Mouse (Mus musculus) stomach, postnatal 0 days (tissue): ENCODE measurements around the gene Arpc2. TPM values are rescaled to one million over a fixed set of nuclear protein-coding genes. Genes with fewer than 3 reads are reported as not detected.

Source experiments
- ATAC-seq: fragments of 200-750 bp; cut with Nextera tagmentation; 2 replicates; pipeline ENCODE4 v1.8.0; 2017; ENCODE audit not compliant: low FRiP score, low TSS enrichment
- DNase-seq: peaks from one replicate; pipeline ENCODE4 v3.0.0-alpha.2; 2016; ENCODE audit warnings: low spot score
- H3K27ac ChIP-seq: fragments of 300-500 bp; sonication (generic); replicated peaks from 2 replicates; pipeline ENCODE4 v1.5.1; 2014; ENCODE audit warnings: mild to moderate bottlenecking, control low read depth
- H3K27me3 ChIP-seq: fragments of 300-500 bp; sonication (generic); 2 replicates; pipeline ENCODE4 v1.6.1; 2014; ENCODE audit warnings: low read length; ENCODE audit not compliant: control insufficient read depth, insufficient read depth
- H3K36me3 ChIP-seq: fragments of 300-500 bp; sonication (generic); 2 replicates; pipeline ENCODE4 v1.6.1; 2014; ENCODE audit warnings: low read length, mixed read lengths; ENCODE audit not compliant: control insufficient read depth, insufficient read depth
- H3K4me1 ChIP-seq: fragments of 300-500 bp; sonication (generic); replicated peaks from 2 replicates; pipeline ENCODE4 v1.6.1; 2014; ENCODE audit warnings: antibody characterized with exemption; ENCODE audit not compliant: control insufficient read depth, insufficient read depth
- H3K4me2 ChIP-seq: fragments of 300-500 bp; sonication (generic); replicated peaks from 2 replicates; pipeline ENCODE4 v1.6.1; 2014; ENCODE audit warnings: low read depth, mild to moderate bottlenecking, control low read depth, moderate library complexity
- H3K4me3 ChIP-seq: fragments of 300-500 bp; sonication (generic); 2 replicates; pipeline ENCODE4 v1.5.1; 2014; ENCODE audit warnings: low read depth, low read length, control low read depth
- H3K9ac ChIP-seq: fragments of 300-500 bp; sonication (generic); 2 replicates; pipeline ENCODE4 v1.6.1; 2014; ENCODE audit warnings: mild to moderate bottlenecking, low read length, control low read depth, mixed read lengths
- H3K9me3 ChIP-seq: fragments of 300-500 bp; sonication (generic); 2 replicates; pipeline ENCODE4 v1.6.1; 2016; ENCODE audit warnings: low read length; ENCODE audit not compliant: control insufficient read depth
- CTCF ChIP-seq: IDR thresholded peaks from 2 replicates; pipeline ENCODE4 v1.5.1; 2016; ENCODE audit warnings: antibody characterized with exemption, low read depth, mild to moderate bottlenecking, moderate library complexity
- EP300 ChIP-seq: optimal IDR thresholded peaks from 2 replicates; pipeline ENCODE3; 2016; ENCODE audit warnings: antibody characterized with exemption
- WGBS: fragments of 180-500 bp; shearing (Covaris S2); extraction: QIAGEN DNeasy Blood & Tissue Kit; methylation state at CpG from one replicate; pipeline ENCODE4 v1.1.7; 2014; 5-methylcytosine and 5-hydroxymethylcytosine counted together
- polyA plus RNA-seq: library from polyadenylated mRNA; unstranded; fragments of >200 nt; fragmentation: Nextera tagmentation; extraction: Ambion mirVana; gene quantifications from 2 replicates; pipeline ENCODE4 v1.2.1, GENCODE M21; 2015

Arpc2 gene
- polyA plus RNA-seq, 1 experiment from 2014 or later: 585 TPM

DNA sequence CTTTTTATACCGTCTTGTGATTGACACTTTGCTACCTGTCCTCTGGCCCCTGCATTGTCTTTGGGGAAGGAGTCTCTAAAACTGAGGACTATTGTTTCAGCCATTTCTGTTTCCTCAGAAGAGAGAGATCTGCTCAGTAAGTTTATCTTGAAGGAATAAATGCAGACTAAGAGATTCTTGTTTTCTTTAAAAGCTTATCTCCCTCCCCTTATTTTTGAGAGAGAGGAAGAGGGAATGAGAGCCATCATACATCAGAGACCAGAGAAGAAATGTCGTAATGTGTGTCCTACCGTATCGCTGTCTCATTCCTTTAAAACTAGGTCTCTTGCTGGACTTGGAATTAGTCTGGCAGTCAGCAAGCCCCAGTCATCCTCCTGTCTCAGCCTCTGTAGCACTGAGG is 4.9 kb downstream of the Arpc2 start:
- Histone ChIP-seq H3K9me3 (no peaks in the 10 kb centered on the region), H3K36me3 (no peaks in the 10 kb centered on the region), H3K27me3 (no peaks in the 10 kb centered on the region), H3K4me3 (no peak overlapping the region), H3K4me1 (0 out of 2 replicates have a peak, but pooled peaks cover 7% of the 10 kb centered on the region), H3K9ac (no peak overlapping the region), H3K27ac (peak overlapping the region; percentile 78), H3K4me2 (peak overlapping the region; percentile 23)
- DNase-seq: no peak
- TF ChIP-seq EP300 (no peak), CTCF (no peak)
- 51% methylated on average over 4 of the region's 4 CpGs for WGBS
- ATAC-seq: no peak

DNA sequence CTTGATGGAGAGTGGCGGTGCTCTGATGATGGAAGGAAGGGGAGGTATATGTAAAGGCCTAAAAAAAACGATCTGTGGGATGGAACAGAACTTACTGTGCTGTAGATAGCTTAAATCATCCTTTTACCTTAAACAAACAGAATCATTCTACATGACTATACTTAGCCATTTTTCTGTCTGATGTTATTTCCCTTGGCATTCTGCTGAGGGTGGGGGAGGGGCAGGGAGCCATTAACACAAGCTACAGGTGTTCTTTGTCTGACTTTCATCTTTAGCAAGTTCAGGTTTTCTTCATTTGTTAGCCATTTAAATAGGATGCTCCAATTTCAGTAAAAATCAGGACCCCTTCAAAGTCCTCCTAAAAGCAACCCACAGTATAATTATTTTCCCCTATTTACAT is 9.6 kb downstream of the Arpc2 start:
- no peak for TF ChIP-seq CTCF
- no peak for TF ChIP-seq EP300
- Histone ChIP-seq H3K27me3 (no peaks in the 10 kb centered on the region), H3K9me3 (no peaks in the 10 kb centered on the region), H3K9ac (no peak overlapping the region), H3K4me2 (no peak overlapping the region), H3K4me1 (peaks cover 2% of the 10 kb centered on the region; the same call in 1 of the 2 replicates), H3K4me3 (no peak overlapping the region), H3K36me3 (0 out of 2 replicates have a peak, but pooled peaks cover under 1% of the 10 kb centered on the region), H3K27ac (no peak overlapping the region)
- ATAC-seq (no peak), DNase-seq (no peak)
- WGBS: 64% methylated on average over 2 of the region's 2 CpGs

DNA sequence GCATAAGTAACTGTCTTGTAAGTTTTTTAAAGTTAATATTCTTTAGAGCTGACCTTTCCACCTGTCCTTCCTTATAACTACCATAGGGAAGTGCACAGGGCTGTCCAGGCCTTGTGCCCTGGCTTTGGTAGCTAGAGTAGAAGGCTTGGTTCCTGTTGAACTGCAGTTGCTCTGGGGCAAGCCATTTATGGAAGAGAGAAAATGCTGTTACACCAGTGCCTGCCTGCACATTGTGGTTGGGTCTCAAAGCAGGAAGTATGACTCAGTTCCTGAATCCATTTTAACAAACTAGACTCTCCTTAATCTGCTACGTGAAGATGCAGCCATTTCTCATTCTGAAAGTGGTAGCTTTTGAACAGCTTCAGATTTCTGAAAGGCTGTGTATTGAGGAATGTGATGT is 12.9 kb downstream of the Arpc2 start:
- 19% methylated on average over 1 of the region's 1 CpGs for WGBS
- H3K4me3 ChIP-seq: no peak overlapping the region
- H3K27me3 ChIP-seq: no peaks in the 10 kb centered on the region
- TF ChIP-seq CTCF: no peak
- no peak for TF ChIP-seq EP300
- no peaks in the 10 kb centered on the region for H3K9me3 ChIP-seq
- peaks cover 2% of the 10 kb centered on the region; the same call in 1 of the 2 replicates for H3K4me1 ChIP-seq
- peaks cover 17% of the 10 kb centered on the region for H3K36me3 ChIP-seq
- no peak overlapping the region for H3K4me2 ChIP-seq
- H3K9ac ChIP-seq: 0 out of 2 replicates have a peak overlapping the region, but pooled peaks have one; percentile 18
- peak; percentile 85 for ATAC-seq
- peak overlapping the region; percentile 81 for H3K27ac ChIP-seq
- DNase-seq: peak; percentile 42

DNA sequence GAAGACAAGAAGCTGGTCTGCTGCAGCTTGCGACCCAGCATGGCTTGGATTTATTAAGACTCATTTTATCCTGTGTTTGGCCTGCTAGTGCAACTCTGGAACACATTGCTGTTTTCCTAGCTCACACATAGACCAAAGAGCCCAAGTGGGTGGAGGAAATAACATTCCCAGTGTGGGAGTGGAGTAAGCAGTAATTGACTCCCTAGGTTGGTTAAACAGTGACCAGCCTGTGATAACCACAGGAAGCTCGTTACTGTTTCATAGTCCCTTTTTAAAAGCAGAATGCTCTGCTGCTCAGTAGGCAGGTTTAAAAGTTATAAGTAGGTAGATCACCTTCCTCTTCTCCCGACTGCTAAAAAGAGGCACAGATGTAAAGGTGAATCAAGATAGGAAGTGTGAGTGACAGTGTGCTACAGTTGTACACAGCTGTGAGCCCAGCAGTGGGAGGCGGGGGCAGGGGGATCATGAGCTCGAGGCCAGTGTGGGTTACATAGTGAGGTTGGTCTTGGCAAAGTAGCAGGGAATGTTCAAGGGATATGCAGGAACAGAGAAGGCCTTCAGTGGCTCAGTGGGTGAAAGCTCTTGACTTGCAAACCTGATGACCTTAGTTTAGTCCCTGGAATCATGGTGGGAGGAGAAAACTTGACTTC is 13.6 kb downstream of the Arpc2 start:
- 45% methylated on average over 5 of the region's 5 CpGs for WGBS
- H3K4me2 ChIP-seq: no peak overlapping the region
- peak overlapping the region; percentile 81 for H3K27ac ChIP-seq
- TF ChIP-seq EP300 (no peak), CTCF (no peak)
- DNase-seq (peak; percentile 49), ATAC-seq (peak; percentile 88)
- H3K9ac ChIP-seq: peak overlapping the region; percentile 41; the same call in 1 of the 2 replicates
- no peaks in the 10 kb centered on the region for H3K27me3 ChIP-seq
- no peak overlapping the region for H3K4me3 ChIP-seq
- peaks cover 2% of the 10 kb centered on the region; the same call in 1 of the 2 replicates for H3K4me1 ChIP-seq
- peaks cover 17% of the 10 kb centered on the region for H3K36me3 ChIP-seq
- H3K9me3 ChIP-seq: no peaks in the 10 kb centered on the region

DNA sequence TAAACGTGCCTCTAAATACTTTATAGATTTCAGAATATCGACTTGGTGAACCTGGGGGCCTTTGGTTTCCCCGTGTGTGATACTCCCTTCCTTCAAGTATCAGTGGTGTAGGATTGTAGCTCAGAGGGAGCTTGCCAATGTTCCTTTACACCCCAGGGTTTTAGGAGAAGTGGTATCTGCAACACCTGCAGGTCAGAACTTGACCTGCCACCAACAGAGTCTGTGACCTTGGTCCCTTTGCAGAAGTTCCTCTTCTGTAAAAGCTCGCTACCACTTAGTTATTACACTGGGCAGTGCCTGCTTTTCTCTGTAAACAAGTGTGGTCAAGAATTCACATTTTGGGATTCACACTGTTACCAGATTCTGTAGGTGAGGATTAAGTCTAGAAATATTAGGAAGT is 14.2 kb downstream of the Arpc2 start:
- WGBS: 76% methylated on average over 4 of the region's 4 CpGs
- Histone ChIP-seq H3K27me3 (no peaks in the 10 kb centered on the region), H3K9me3 (no peaks in the 10 kb centered on the region), H3K9ac (no peak overlapping the region), H3K36me3 (peaks cover 17% of the 10 kb centered on the region), H3K27ac (no peak overlapping the region), H3K4me2 (no peak overlapping the region), H3K4me3 (no peak overlapping the region), H3K4me1 (peaks cover 2% of the 10 kb centered on the region; the same call in 1 of the 2 replicates)
- no peak for ATAC-seq
- no peak for DNase-seq
- TF ChIP-seq EP300 (no peak), CTCF (no peak)

DNA sequence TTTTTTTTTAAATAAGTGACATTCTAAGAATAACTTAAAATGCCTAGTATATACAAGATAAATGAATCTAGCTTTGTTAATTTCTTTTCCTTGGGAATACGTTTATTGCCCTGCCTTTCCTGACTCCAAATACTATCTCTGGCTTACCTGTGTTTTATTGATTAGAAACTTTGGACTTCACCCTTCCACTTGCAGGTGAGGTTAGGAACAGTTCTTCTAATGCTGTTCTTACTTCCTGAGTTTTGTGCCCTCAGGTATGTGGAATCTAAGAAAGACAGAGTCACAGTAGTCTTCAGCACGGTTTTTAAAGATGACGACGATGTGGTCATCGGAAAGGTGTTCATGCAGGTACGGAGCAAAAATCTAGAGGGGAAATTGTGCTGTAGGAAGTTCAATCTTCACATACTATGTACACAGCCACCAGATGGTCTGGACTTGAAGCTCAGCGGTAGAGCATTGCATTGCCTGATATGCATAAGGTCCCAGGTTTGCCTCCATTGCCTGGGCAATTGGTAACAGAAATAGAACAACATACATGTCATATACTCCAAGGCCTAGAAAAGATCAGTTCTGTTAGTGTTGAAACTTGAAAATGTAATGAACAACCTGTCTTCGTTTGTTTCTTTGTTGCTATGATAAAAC is 19.9 kb downstream of the Arpc2 start:
- ATAC-seq: no peak

More for the DNA sequence above, 19.9 kb downstream of the Arpc2 start:
- 95% methylated on average over 8 of the region's 8 CpGs for WGBS
- TF ChIP-seq EP300 (no peak), CTCF (no peak)
- no peak for DNase-seq
- Histone ChIP-seq H3K9me3 (no peaks in the 10 kb centered on the region), H3K4me2 (no peak overlapping the region), H3K27me3 (no peaks in the 10 kb centered on the region), H3K9ac (no peak overlapping the region), H3K36me3 (peaks cover 27% of the 10 kb centered on the region), H3K4me1 (no peaks in the 10 kb centered on the region), H3K27ac (no peak overlapping the region), H3K4me3 (no peak overlapping the region)
